Mouse (Mus musculus) left cerebral cortex, adult 8-10 months (tissue): Measurements from ENCODE around the gene Lmbr1. TPM values are rescaled to one million over a fixed set of nuclear protein-coding genes. Genes with fewer than 3 reads are reported as not detected.

Source experiments
- microRNA-seq, 2 experiments: library from miRNA; unstranded; fragments of <30 nt; microRNA quantifications; one replicate each; pipeline ENCODE4 v1.2.0; 2022
- total RNA-seq, 4 experiments: library from RNA; stranded (reverse); gene quantifications; 2 replicates each; pipeline ENCODE4 v1.2.4; 2022

The Lmbr1 gene
- total RNA-seq, 4 experiments from 2014 or later, result 28.6 to 37.1 (median 32.1) TPM

Small RNAs within 50 kb of the gene (microRNA-seq; reads per million reads assigned to microRNA genes)
- 0 reads per million in 2 experiments for gene Gm23801

Other genes starting within 250 kb of the Lmbr1 start
- gene Rnf32, start 182.4 kb downstream of the Lmbr1 start, total RNA-seq, result 10 to 100 TPM; 11.7 to 16.7 (median 14.3) TPM
- 10 to 100 TPM; 25.1 to 28.9 (median 26.8) TPM for gene Nom1, start 56.3 kb upstream of the Lmbr1 start, total RNA-seq
- not detected for gene Mnx1, start 100.1 kb upstream of the Lmbr1 start, total RNA-seq
- 10 to 100 TPM; 62.9 to 69.4 (median 65.8) TPM for gene Ube3c, start 190.9 kb upstream of the Lmbr1 start, total RNA-seq